Comparison of ENCODE assay signal across 8 mouse cellular contexts in the genomic region with DNA sequence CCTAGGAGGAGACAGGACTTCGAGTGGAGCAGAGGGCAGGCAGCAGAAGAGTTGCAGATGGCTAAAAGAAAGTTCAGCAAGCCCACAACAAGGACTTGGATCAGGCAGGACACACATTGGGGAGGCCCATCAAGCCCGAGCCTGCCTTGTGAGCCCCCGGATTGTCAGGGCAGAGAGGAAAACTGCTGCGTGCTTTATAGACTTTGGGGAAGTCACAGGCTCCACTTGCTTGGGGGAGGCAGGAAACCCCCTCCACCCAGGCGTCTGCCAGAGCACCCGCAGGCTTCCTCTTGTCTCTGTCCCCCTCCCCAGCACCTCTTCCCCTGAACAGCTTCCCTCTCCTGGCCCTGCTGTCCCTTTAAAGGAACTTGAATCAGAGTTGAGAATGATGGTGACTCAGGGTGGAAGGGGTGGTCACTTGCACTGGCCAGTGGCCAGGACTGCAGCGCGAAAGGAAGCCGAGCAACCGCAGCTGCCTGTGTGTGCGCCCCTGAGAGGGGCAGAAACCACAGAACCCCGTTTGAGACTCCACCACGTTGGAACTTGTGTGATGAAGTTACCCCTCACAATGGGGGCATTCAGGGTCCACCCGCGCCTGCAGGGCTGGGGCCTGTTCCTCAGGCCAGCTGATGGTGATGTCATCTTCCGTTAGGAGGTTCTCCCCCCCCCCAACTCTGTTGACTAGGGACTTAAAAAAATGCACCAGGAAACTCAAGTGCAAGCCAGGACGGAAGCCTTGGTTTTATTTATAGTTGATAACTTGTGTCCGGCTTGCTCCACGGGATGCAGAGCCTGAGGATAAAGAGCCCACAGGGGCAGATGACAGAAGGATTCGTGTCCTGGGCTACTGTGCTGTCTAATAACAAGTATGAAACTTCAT.
DNase-seq lines count a peak whose midpoint lies in the region; ATAC-seq and TF ChIP-seq lines count a peak whose summit lies in the region.

No protein-coding gene starts in this region.

- peak overlapping the region; percentile 72 for H3K9ac ChIP-seq in heart, embryonic 13.5 days
- no peak overlapping the region for H3K9ac ChIP-seq in kidney, embryonic 15.5 days
- peak overlapping the region; percentile 64 for H3K9ac ChIP-seq in liver, adult 2 months (ENCODE audit: low read depth, low read length)
- peak overlapping the region; percentile 47 for H3K9ac ChIP-seq in stomach, embryonic 16.5 days (ENCODE audit: low read length)

- peak; percentile 4; the same call in 1 of the 2 replicates for TF ChIP-seq POLR2A in embryonic fibroblast, embryonic 13.5 days (IDR thresholded peaks at IDR 0.05; ENCODE audit: low read depth, low read length)
- no peak for TF ChIP-seq POLR2A in liver, adult 2 months (IDR thresholded peaks at IDR 0.05; ENCODE audit: extremely low read depth, insufficient read depth, low read length)
- TF ChIP-seq POLR2A in myocyte (IDR thresholded peaks at IDR 0.05; ENCODE audit: insufficient read length, low read depth) = peak; percentile 15

- H3K79me2 ChIP-seq in liver, adult 2 months (ENCODE audit: control insufficient read depth, insufficient read depth, low read length) = no peaks in the 10 kb centered on the region
- no peaks in the 10 kb centered on the region for H3K79me2 ChIP-seq in myocyte (ENCODE audit: control insufficient read depth, insufficient read depth)

- no peaks in the 10 kb centered on the region for H3K36me3 ChIP-seq in heart, embryonic 13.5 days
- no peaks in the 10 kb centered on the region for H3K36me3 ChIP-seq in kidney, embryonic 15.5 days
- no peaks in the 10 kb centered on the region for H3K36me3 ChIP-seq in liver, adult 2 months (ENCODE audit: control insufficient read depth, insufficient read depth, low read length)
- no peaks in the 10 kb centered on the region for H3K36me3 ChIP-seq in myocyte (ENCODE audit: control insufficient read depth, insufficient read depth)
- H3K36me3 ChIP-seq in stomach, embryonic 16.5 days (ENCODE audit: control insufficient read depth, insufficient read depth, low read length) = no peaks in the 10 kb centered on the region

- 17% methylated on average over 20 of the region's 20 CpGs for WGBS in heart, embryonic 13.5 days
- 18% methylated on average over 20 of the region's 20 CpGs for WGBS in kidney, embryonic 15.5 days
- 60% methylated on average over 20 of the region's 20 CpGs for WGBS in liver, adult 2 months
- 21% methylated on average over 20 of the region's 20 CpGs for WGBS in stomach, embryonic 16.5 days

- H3K27ac ChIP-seq in embryonic fibroblast, embryonic 13.5 days (ENCODE audit: insufficient read depth, low read length) = peak overlapping the region; percentile 86
- peak overlapping the region; percentile 91 for H3K27ac ChIP-seq in heart, embryonic 13.5 days (replicated peaks)
- peak overlapping the region; percentile 96 for H3K27ac ChIP-seq in kidney, embryonic 15.5 days
- peak overlapping the region; percentile 96 for H3K27ac ChIP-seq in liver, adult 2 months (replicated peaks; ENCODE audit: insufficient read depth, low read depth, low read length)
- peak overlapping the region; percentile 93 for H3K27ac ChIP-seq in stomach, embryonic 16.5 days (ENCODE audit: low read length)

- H3K27me3 ChIP-seq in heart, embryonic 13.5 days (replicated peaks) = no peaks in the 10 kb centered on the region
- no peaks in the 10 kb centered on the region for H3K27me3 ChIP-seq in kidney, embryonic 15.5 days
- no peaks in the 10 kb centered on the region for H3K27me3 ChIP-seq in liver, adult 2 months (ENCODE audit: control insufficient read depth, insufficient read depth, low read length)
- no peaks in the 10 kb centered on the region for H3K27me3 ChIP-seq in myocyte (ENCODE audit: control insufficient read depth, insufficient read depth, insufficient read length)
- H3K27me3 ChIP-seq in stomach, embryonic 16.5 days (ENCODE audit: control insufficient read depth, insufficient read depth, low read length) = no peaks in the 10 kb centered on the region

- H3K4me1 ChIP-seq in embryonic fibroblast, embryonic 13.5 days (ENCODE audit: control insufficient read depth, insufficient read depth, low read length) = peaks cover 42% of the 10 kb centered on the region
- H3K4me1 ChIP-seq in heart, embryonic 13.5 days = peaks cover 51% of the 10 kb centered on the region
- H3K4me1 ChIP-seq in kidney, embryonic 15.5 days = peaks cover 61% of the 10 kb centered on the region
- peaks cover 6% of the 10 kb centered on the region; the same call in 1 of the 2 replicates for H3K4me1 ChIP-seq in liver, adult 2 months (ENCODE audit: control insufficient read depth, insufficient read depth, low read length)
- peaks cover 13% of the 10 kb centered on the region for H3K4me1 ChIP-seq in stomach, embryonic 16.5 days (ENCODE audit: control insufficient read depth, insufficient read depth, low read length)

- H3ac ChIP-seq in myocyte (ENCODE audit: control insufficient read depth, insufficient read length) = peak overlapping the region; percentile 13

- no peaks in the 10 kb centered on the region for H3K9me3 ChIP-seq in heart, embryonic 13.5 days
- H3K9me3 ChIP-seq in kidney, embryonic 15.5 days (replicated peaks) = no peaks in the 10 kb centered on the region
- no peaks in the 10 kb centered on the region for H3K9me3 ChIP-seq in stomach, embryonic 16.5 days (replicated peaks; ENCODE audit: control insufficient read depth, low read length)

- H3K4me2 ChIP-seq in heart, embryonic 13.5 days = peak overlapping the region; percentile 61
- peak overlapping the region; percentile 51 for H3K4me2 ChIP-seq in kidney, embryonic 15.5 days
- H3K4me2 ChIP-seq in myocyte (ENCODE audit: low read depth) = peak overlapping the region; percentile 94
- H3K4me2 ChIP-seq in stomach, embryonic 16.5 days (ENCODE audit: low read depth, low read length) = peak overlapping the region; percentile 51

- no peak for TF ChIP-seq CTCF in embryonic fibroblast, embryonic 13.5 days (IDR thresholded peaks at IDR 0.05; ENCODE audit: borderline replicate concordance, insufficient read depth, low read length)
- TF ChIP-seq CTCF in liver, adult 2 months (IDR thresholded peaks at IDR 0.05; ENCODE audit: low read depth, low read length) = no peak

- peak; percentile 18 for DNase-seq in cerebellum, adult 9-11 months
- no peak for DNase-seq in cerebellum, adult 11 months
- DNase-seq in liver, adult 2 months (ENCODE audit: extremely low read depth, low read depth, low spot score) = peak; percentile 56

- no peak overlapping the region for H3K4me3 ChIP-seq in embryonic fibroblast, embryonic 13.5 days (ENCODE audit: insufficient read depth, low read length)
- H3K4me3 ChIP-seq in heart, embryonic 13.5 days = peak overlapping the region; percentile 29
- peak overlapping the region; percentile 23 for H3K4me3 ChIP-seq in kidney, embryonic 15.5 days (replicated peaks)
- H3K4me3 ChIP-seq in liver, adult 2 months (ENCODE audit: insufficient read depth, low read depth, low read length) = peak overlapping the region; percentile 59
- H3K4me3 ChIP-seq in myocyte = peak overlapping the region; percentile 17
- peak overlapping the region; percentile 18 for H3K4me3 ChIP-seq in stomach, embryonic 16.5 days (replicated peaks; ENCODE audit: low read length)

- peak; percentile 58; the same call in 1 of the 2 replicates for ATAC-seq in heart, embryonic 13.5 days (ENCODE audit: extremely low read depth, insufficient number of reproducible peaks, low FRiP score, low TSS enrichment)
- ATAC-seq in kidney, embryonic 15.5 days (replicated peaks; ENCODE audit: low FRiP score) = peak; percentile 71
- ATAC-seq in stomach, embryonic 16.5 days (ENCODE audit: insufficient read depth, low FRiP score) = peak; percentile 80

TF ChIP-seq in myocyte, 11 proteins besides CTCF, POLR2A, EP300 and RAD21:
- TF ChIP-seq TCF12 (IDR thresholded peaks at IDR 0.05; ENCODE audit: insufficient read depth, poor library complexity, severe bottlenecking) (no peak), MYOD1 (IDR thresholded peaks at IDR 0.05; ENCODE audit: control insufficient read depth in 1 of 3, insufficient read length in 2 of 3, low read depth in 2 of 3) (peak in 2 of 3 experiments; percentile 53 to 66), MYOG (IDR thresholded peaks at IDR 0.05; ENCODE audit: control insufficient read depth in 1 of 3, insufficient read depth in 1 of 3, insufficient read length in 2 of 3, low read depth in 2 of 3) (peak in 2 of 3 experiments; percentile 63 to 82)
